Mouse (Mus musculus) liver, embryonic 14.5 days (tissue): ENCODE data around the gene Hoxb6. TPM values are rescaled to one million over a fixed set of nuclear protein-coding genes. Genes with fewer than 3 reads are reported as not detected.

ENCODE experiments used
- ATAC-seq: fragments of 200-750 bp; cut with Nextera tagmentation; 2 replicates; pipeline ENCODE4 v1.8.0; 2017; ENCODE audit warnings: moderate number of reproducible peaks, mild to moderate bottlenecking, moderate library complexity; ENCODE audit not compliant: insufficient read depth
- DNase-seq, 3 experiments: peaks; one replicate each; pipeline ENCODE4 v3.0.0-alpha.2; 2012 to 2013; ENCODE audit warnings: low read depth in 3 of 3, low spot score in 3 of 3
- H3K27ac ChIP-seq: fragments of 300-500 bp; sonication (generic); 2 replicates; pipeline ENCODE4 v1.5.1; 2014; ENCODE audit warnings: moderate library complexity, mild to moderate bottlenecking, control low read depth, inconsistent platforms
- H3K27me3 ChIP-seq: fragments of 300-500 bp; sonication (generic); 2 replicates; pipeline ENCODE4 v1.6.1; 2014; ENCODE audit warnings: mild to moderate bottlenecking, low read length, moderate library complexity; ENCODE audit not compliant: control insufficient read depth, insufficient read depth
- H3K36me3 ChIP-seq: fragments of 300-500 bp; sonication (generic); replicated peaks from 2 replicates; pipeline ENCODE4 v1.6.1; 2014; ENCODE audit warnings: low read depth; ENCODE audit not compliant: control insufficient read depth, insufficient read depth
- H3K4me1 ChIP-seq, 2 experiments: fragments of 200-500 bp in 1 of 2; fragments of 300-500 bp in 1 of 2; sonication (generic) in 1 of 2; replicated peaks; 2 replicates each; pipeline ENCODE4 v1.6.1; 2012 to 2014; ENCODE audit warnings: antibody characterized with exemption in 1 of 2, inconsistent platforms in 1 of 2, low read length in 1 of 2; ENCODE audit not compliant: control insufficient read depth in 2 of 2, insufficient read depth in 2 of 2
- H3K4me2 ChIP-seq: fragments of 300-500 bp; sonication (generic); 2 replicates; pipeline ENCODE4 v1.6.1; 2014; ENCODE audit warnings: low read depth, mild to moderate bottlenecking, control low read depth, moderate library complexity
- H3K4me3 ChIP-seq, 2 experiments: fragments of 200-500 bp in 1 of 2; fragments of 300-500 bp in 1 of 2; sonication (generic) in 1 of 2; 2 replicates each; pipeline ENCODE4 v1.5.1; 2012 to 2014; ENCODE audit warnings: low read depth in 2 of 2, low read length in 2 of 2, mild to moderate bottlenecking in 2 of 2, control low read depth in 1 of 2, inconsistent platforms in 1 of 2, moderate library complexity in 1 of 2; ENCODE audit not compliant: insufficient read depth in 1 of 2
- H3K9ac ChIP-seq: fragments of 300-500 bp; sonication (generic); replicated peaks from 2 replicates; pipeline ENCODE4 v1.6.1; 2014; ENCODE audit warnings: mild to moderate bottlenecking, control low read depth, moderate library complexity
- H3K9me3 ChIP-seq: fragments of 300-500 bp; sonication (generic); 2 replicates; pipeline ENCODE4 v1.6.1; 2016; ENCODE audit warnings: low read length, mixed read lengths; ENCODE audit not compliant: control insufficient read depth
- CTCF ChIP-seq: IDR thresholded peaks from 2 replicates; pipeline ENCODE4 v1.5.1; 2016; ENCODE audit warnings: antibody characterized with exemption, low read depth, control low read depth
- EP300 ChIP-seq: IDR thresholded peaks from 2 replicates; pipeline ENCODE4 v1.6.1; 2016; ENCODE audit warnings: antibody characterized with exemption, low read depth
- WGBS: fragments of 180-500 bp; shearing (Covaris S2); extraction: QIAGEN DNeasy Blood & Tissue Kit; methylation state at CpG from one replicate; pipeline ENCODE4 v1.1.7; 2014; ENCODE audit not compliant: insufficient replicate concordance; 5-methylcytosine and 5-hydroxymethylcytosine counted together
- polyA plus RNA-seq, 2 experiments: library from polyadenylated mRNA; depleted of rRNA in 1 of 2; stranded (reverse) in 1 of 2; unstranded in 1 of 2; fragments of >200 nt; fragmentation: Nextera tagmentation in 1 of 2; extraction: Ambion mirVana in 1 of 2; gene quantifications; 2 replicates each; pipeline versions ENCODE4 v1.2.1 to v1.2.3; 2012 to 2014

Hoxb6 gene
- polyA plus RNA-seq, 2 experiments = 0.02 TPM; not detected in 1

DNA sequence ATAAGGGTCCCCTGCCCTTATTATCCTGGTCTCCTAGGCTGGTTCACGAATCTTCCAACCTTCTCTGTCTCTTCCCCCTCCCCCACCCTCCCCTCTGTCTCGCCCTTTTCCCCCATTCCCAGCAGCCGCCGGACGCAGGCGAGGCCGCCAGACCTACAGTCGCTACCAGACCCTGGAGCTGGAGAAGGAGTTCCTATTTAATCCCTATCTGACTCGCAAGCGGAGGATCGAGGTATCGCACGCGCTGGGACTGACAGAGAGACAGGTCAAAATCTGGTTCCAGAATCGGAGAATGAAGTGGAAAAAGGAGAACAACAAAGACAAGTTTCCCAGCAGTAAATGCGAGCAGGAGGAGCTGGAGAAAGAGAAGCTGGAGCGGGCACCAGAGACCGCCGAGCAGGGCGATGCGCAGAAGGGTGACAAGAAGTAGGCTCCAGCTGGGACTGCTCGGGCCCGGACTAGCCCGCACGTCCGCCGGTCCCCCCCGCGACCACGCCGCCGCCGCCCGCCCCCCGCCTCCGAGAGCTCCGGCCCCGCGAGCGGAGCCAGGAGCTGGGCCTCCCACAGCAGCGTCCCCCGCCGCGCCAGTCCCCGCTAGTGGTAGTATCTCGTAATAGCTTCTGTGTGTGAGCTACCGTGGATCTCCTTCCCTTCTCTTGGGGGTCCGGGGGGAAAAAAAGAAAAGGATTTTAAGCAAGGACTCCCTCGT, 8.1 kb upstream of the Hoxb6 start:
- DNase-seq (no peak), ATAC-seq (no peak)
- TF ChIP-seq CTCF (0 out of 2 replicates have a peak, but pooled peaks have one; percentile 2), EP300 (no peak)
- no peaks in the 10 kb centered on the region for H3K9me3 ChIP-seq
- H3K9ac ChIP-seq = no peak overlapping the region
- H3K27me3 ChIP-seq = peaks cover 99% of the 10 kb centered on the region
- no peaks in the 10 kb centered on the region for H3K36me3 ChIP-seq
- H3K4me1 ChIP-seq = no peaks in the 10 kb centered on the region
- WGBS = 1% methylated on average over 49 of the region's 49 CpGs
- H3K27ac ChIP-seq = no peak overlapping the region
- 0 out of 2 replicates have a peak overlapping the region, but pooled peaks have one; percentile 11 for H3K4me2 ChIP-seq
- peak overlapping the region in 1 of 2 experiments; percentile 16; a peak in 2 of 4 replicates for H3K4me3 ChIP-seq

DNA sequence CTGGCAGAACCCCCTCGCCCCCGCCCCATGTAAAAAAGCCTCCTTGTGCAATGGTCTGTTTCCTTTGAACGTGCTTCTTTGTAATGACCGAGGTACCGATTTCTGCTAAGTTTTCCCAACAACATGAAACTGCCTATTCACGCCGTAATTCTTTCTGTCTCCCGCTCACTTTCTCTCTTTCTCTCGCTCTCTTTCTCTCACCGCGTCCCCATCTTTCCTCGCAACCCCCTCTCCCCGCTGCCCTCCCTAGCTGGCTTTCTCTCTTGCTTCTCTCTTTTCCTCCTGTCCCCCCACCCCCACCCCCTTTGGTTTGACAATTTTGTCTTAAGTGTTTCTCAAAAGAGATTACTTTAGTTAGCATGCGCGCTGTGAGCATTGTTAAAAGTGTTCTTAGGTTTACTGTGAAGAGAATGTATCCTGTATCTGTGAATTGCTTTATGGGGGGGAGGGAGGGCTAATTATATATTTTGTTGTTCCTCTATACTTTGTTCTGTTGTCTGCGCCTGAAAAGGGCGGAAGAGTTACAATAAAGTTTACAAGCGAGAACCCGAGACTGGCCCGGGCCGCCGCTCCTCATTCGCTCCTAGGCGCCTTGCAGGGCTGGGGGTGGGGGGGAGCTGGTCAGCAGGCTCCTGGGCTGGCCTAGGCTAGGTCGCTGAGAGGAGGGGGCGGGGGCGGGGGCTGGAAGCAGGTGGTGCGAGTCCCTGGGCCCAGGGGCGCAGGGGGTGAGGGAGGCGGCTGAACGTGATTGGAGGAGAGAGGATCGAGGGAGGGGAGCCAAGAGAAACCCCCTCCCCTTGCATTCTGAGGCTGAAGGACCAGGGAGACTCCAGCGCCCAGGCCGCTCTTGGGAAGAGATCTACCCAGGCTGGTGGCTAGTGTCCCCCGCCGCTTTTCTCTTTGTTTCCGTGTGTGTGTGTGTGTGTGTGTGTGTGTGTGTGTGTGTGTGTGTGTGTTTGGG, 7.2 kb upstream of the Hoxb6 start:
- H3K4me3 ChIP-seq = no peak overlapping the region
- no peak for TF ChIP-seq EP300
- no peak for TF ChIP-seq CTCF

DNA sequence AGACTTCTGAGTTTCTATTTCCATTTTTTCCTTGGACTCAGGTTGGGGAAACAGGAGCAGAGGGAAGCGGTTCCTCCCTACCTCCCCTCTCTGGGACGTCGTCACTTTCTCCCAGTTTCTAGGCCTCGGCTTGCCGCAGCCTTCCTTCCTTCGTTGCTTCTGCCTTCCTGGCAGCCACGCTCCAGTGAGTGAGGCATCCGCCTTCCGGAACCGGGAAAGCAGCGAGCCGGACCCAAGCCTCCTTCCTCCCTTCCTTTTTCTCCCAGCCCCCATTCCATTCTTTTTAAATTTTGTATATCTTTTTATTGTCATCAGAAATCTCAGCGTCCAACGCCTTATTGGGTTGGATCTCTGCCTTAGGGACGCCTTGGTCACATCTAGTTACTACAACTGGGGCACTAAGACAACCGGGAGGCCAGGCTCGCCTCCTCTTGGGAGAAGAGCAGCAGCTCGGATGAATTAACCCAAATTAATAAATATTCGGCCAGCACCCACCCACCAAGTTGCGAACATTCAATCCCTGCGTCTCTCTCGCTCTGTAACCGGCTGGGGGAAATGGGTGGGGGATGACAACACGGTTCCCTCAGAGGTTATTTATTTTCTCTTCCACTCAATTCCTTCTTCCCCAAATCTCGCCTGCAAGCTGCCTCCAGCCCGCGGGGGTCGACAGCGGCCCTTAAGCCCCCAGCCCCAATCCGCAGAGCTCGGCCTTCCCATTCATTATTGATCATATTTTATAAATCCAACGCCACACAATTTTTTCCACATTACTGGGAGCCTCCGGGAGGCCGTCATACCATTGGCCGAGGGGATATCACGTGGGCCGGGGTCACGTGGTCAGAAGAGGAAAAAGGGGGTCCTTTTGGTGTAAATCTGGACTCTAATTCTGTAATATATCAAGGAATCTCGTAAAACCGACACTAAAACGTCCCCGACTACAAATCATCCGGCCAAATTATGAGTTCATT, 6.2 kb upstream of the Hoxb6 start, which contains the start of gene Hoxb7:
Hoxb7 (plus strand) TSS at position 853 of the 968 bp plus-strand sequence.
- WGBS = under 1% methylated on average over 43 of the region's 43 CpGs
- DNase-seq = no peak
- H3K9ac ChIP-seq = no peak within 1 kb of the TSS
- no peak within 1 kb of the TSS for H3K27ac ChIP-seq
- no peak for ATAC-seq
- peaks cover 99% of the 10 kb centered on the region for H3K27me3 ChIP-seq
- TF ChIP-seq CTCF = no peak
- TF ChIP-seq EP300 = no peak
- H3K9me3 ChIP-seq = no peaks in the 10 kb centered on the region
- H3K4me1 ChIP-seq = no peaks in the 10 kb centered on the region
- H3K4me3 ChIP-seq = peak within 1 kb of the TSS in 1 of 2 experiments; percentile 25; a peak in 2 of 4 replicates
- no peaks in the 10 kb centered on the region for H3K36me3 ChIP-seq
- H3K4me2 ChIP-seq = peak within 1 kb of the TSS; percentile 32; the same call in 1 of the 2 replicates

More for the DNA sequence above, 7.2 kb upstream of the Hoxb6 start:
- Histone ChIP-seq H3K27ac (no peak overlapping the region), H3K9ac (no peak overlapping the region), H3K9me3 (no peaks in the 10 kb centered on the region), H3K4me1 (no peaks in the 10 kb centered on the region), H3K4me2 (no peak overlapping the region; the same call in 1 of the 2 replicates), H3K36me3 (no peaks in the 10 kb centered on the region), H3K27me3 (peaks cover 99% of the 10 kb centered on the region)
- ATAC-seq (no peak), DNase-seq (no peak)
- WGBS = 2% methylated on average over 37 of the region's 37 CpGs

GRCm38 (mm10) chr11:96286739-96287385, 5.4 kb upstream of the Hoxb6 start:
- Histone ChIP-seq H3K36me3 (no peaks in the 10 kb centered on the region), H3K9me3 (no peaks in the 10 kb centered on the region), H3K27ac (no peak overlapping the region), H3K4me3 (peak overlapping the region in 1 of 2 experiments; percentile 25; a peak in 2 of 4 replicates), H3K4me2 (peak overlapping the region; percentile 32; the same call in 1 of the 2 replicates), H3K9ac (no peak overlapping the region), H3K4me1 (no peaks in the 10 kb centered on the region), H3K27me3 (peaks cover 99% of the 10 kb centered on the region)
- ATAC-seq (no peak), DNase-seq (no peak)
- under 1% methylated on average over 45 of the region's 55 CpGs for WGBS
- no peak for TF ChIP-seq CTCF
- no peak for TF ChIP-seq EP300
